Mouse (Mus musculus): Measurements from ENCODE around the gene Sugp1.

Sugp1 gene

GRCm38 (mm10) chr8:70112401-70113016 is 69.9 kb downstream of the Sugp1 start:
- no peak for DNase-seq

GRCm38 (mm10) chr8:70114488-70114887 is 71.9 kb downstream of the Sugp1 start:
- DNase-seq = no peak

GRCm38 (mm10) chr8:70114892-70115291 is 72.3 kb downstream of the Sugp1 start:
- no peak for DNase-seq

DNA sequence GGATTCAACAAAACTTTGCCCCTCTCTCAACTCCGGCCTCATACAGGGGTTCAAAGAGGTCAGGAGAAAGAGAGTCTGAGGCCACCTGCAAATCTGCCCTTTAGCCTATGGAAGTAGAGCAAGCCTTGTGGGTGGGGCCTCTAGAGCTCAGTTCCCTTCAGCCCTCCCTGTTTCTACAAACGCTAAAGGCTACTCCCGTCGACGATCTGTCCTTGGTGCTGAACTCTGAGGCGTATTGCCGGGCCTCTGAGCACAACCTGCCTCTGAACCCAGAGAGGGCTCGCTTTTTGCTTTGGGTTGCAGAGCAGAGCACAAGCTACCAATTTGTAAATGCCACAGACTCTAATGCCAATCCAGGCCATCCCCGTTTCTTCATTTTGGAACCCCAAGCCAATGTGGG is 75.0 kb downstream of the Sugp1 start:
- DNase-seq = no peak

- no peak for DNase-seq
Observed at GRCm38 (mm10) chr8:70118726-70119700, 76.4 kb downstream of the Sugp1 start.

DNA sequence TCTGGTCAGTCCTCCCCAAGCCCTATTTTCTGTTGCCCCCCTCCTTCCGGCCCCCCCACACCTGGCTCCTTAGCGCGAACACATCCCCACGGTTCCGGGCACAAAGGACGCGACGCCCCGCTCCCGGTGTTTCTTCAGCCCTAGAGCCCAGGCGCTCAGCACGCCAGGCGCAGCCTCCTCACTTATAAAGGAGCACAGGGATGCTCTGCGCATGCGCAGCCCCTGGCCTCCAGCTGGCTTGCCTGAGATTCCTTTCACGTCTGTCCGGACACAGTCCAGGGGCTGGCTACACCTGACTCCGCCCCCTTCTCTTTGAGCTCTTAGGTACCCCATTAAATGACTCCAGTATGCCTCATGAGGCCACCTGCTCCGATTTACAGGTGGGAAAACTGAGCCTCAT is 78.1 kb downstream of the Sugp1 start, which contains the start of gene Ncan:
Ncan (minus strand) TSS at position 207 of the 400 bp plus-strand sequence.
- DNase-seq = peak; percentile 90 to 92
